Mouse (Mus musculus) urinary bladder, postnatal 36 days (tissue): ENCODE measurements around the gene Trim28.
"Not testable (repeated sequence)": the region's sequence is repeated elsewhere in the genome, so short reads cannot be mapped to it uniquely, and the experiment has no call there.

Experiments used
- DNase-seq, 2 experiments: peaks; one replicate each; pipeline ENCODE4 v3.0.0; 2022; ENCODE audit warnings: low spot score in 2 of 2, mixed read lengths in 1 of 2

Trim28 gene

DNA sequence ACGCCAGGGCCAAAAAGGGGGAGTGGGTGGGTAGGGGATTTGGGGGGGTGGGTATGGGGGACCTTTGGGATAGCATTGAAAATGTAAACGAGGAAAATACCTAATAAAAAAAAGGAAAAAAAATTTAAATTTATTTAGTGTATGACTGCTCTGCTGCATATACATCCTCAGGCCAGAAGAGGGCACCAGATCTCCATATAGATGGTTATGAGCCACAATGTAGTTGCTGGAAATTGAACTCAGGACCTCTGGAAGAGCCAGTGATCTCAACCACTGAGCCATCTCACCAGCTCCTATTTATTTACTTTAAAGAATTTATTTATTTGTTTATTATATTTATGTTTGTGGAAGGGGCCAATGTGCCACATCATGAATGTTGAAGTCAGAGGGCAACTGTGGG lies 64.5 kb downstream of the Trim28 start:
- not testable (repeated sequence) for DNase-seq

DNA sequence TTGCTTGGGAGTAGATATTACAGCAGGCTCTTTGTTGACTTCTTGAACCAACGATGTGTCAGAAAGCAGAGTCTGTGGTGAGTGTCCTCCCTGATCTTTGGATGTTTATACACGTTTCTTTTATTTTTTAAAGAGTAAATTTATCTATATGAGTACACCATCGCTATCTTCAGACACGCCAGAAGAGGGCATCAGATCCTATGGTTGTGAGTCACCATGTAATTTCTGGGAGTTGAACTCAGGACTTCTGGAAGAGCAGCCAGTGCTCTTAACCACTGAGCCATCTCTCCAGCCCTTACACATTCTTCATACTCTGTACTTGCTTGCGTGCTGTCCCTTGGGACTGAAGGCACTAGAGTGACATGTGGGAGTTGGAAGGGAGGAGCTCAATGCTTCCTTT lies 73.4 kb downstream of the Trim28 start:
- no peak for DNase-seq
